Mouse (Mus musculus) cerebellum, adult 9-11 months (tissue): ENCODE data around the gene Galr3.
"Not testable (repeated sequence)": the region's sequence is repeated elsewhere in the genome, so short reads cannot be mapped to it uniquely, and the experiment has no call there.

Experiments
- DNase-seq: peaks from one replicate; pipeline ENCODE4 v3.0.0; 2022

The Galr3 gene

GRCm38 (mm10) chr15:79027291-79028205 lies 14.1 kb upstream of the Galr3 start:
- peak; percentile 78 for DNase-seq

- DNase-seq = peak; percentile 95
Observed at GRCm38 (mm10) chr15:79028237-79028738, 13.4 kb upstream of the Galr3 start, which contains the start of gene H1f0. Gene H1f0, plus strand, starts transcription at chr15:79028450.

GRCm38 (mm10) chr15:79028823-79029484 lies 12.7 kb upstream of the Galr3 start:
- DNase-seq = no peak

- DNase-seq = no peak
Observed at GRCm38 (mm10) chr15:79029519-79030241, 12.0 kb upstream of the Galr3 start.

GRCm38 (mm10) chr15:79030551-79031435 lies 10.9 kb upstream of the Galr3 start:
- peak; percentile 93 for DNase-seq

- not testable (repeated sequence) for DNase-seq
Observed at GRCm38 (mm10) chr15:79031908-79032307, 9.8 kb upstream of the Galr3 start.

GRCm38 (mm10) chr15:79037913-79038328 lies 3.8 kb upstream of the Galr3 start:
- peak; percentile 75 for DNase-seq

- DNase-seq = no peak
Observed at GRCm38 (mm10) chr15:79038331-79038730, 3.4 kb upstream of the Galr3 start.

- DNase-seq = peak; percentile 74
Observed at GRCm38 (mm10) chr15:79038853-79039252, 2.8 kb upstream of the Galr3 start.

GRCm38 (mm10) chr15:79040501-79041416 lies 926 bp upstream of the Galr3 start:
- DNase-seq = no peak

GRCm38 (mm10) chr15:79042721-79043491 lies 1.2 kb downstream of the Galr3 start:
- DNase-seq = no peak

- no peak for DNase-seq
Observed at GRCm38 (mm10) chr15:79044837-79045236, 3.2 kb downstream of the Galr3 start.

- DNase-seq = no peak
Observed at GRCm38 (mm10) chr15:79048186-79048585, 6.5 kb downstream of the Galr3 start.

GRCm38 (mm10) chr15:79050160-79050845 lies 8.6 kb downstream of the Galr3 start:
- DNase-seq = no peak

GRCm38 (mm10) chr15:79050964-79051363 lies 9.3 kb downstream of the Galr3 start:
- DNase-seq = no peak

- DNase-seq = no peak
Observed at GRCm38 (mm10) chr15:79051461-79052360, 10.0 kb downstream of the Galr3 start.

GRCm38 (mm10) chr15:79052366-79052765 lies 10.7 kb downstream of the Galr3 start:
- DNase-seq = no peak

GRCm38 (mm10) chr15:79056601-79057000 lies 14.9 kb downstream of the Galr3 start:
- DNase-seq = no peak
